Mouse (Mus musculus): ENCODE results near the gene Clns1a. TPM values are rescaled to one million over a fixed set of nuclear protein-coding genes. Genes with fewer than 3 reads are reported as not detected.
A peak's percentile ranks its signal among the peaks of the same experiment; 100 is the strongest.

Clns1a gene
- polyA plus RNA-seq, 1 experiment from 2014 or later: 123 TPM

DNA sequence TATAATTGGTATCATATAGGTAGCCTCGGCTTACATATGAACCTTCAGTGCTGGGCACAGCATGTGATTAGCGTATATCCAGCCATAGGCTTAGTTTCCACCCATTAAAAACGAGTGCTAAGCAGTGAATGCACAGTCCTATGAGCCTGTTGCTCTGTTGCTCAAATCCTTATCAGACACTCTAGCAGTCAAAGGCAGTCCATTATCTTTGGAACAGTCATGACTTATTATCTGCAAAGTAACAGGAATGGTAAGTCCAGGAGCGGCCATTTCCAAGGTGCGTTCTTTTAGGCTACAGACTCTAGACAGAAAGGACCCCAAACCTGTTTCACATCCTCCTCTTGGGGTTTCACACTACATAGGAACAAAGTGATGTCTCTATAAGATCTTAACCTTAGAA lies 37.2 kb downstream of the Clns1a start:
- H3K27me3 ChIP-seq (ENCODE audit: control insufficient read depth, insufficient read depth, low read length): no peaks in the 10 kb centered on the region
- H3K4me3 ChIP-seq (ENCODE audit: low read depth, low read length): no peak overlapping the region
- 67% methylated on average over 5 of the region's 5 CpGs for WGBS (ENCODE audit: insufficient replicate concordance)
- no peak overlapping the region for H3K9ac ChIP-seq (ENCODE audit: low read depth, low read length)
- H3K4me1 ChIP-seq (ENCODE audit: control insufficient read depth, insufficient read depth, low read length): peaks cover 9% of the 10 kb centered on the region; the same call in 1 of the 2 replicates
- no peak overlapping the region for H3K4me2 ChIP-seq
- no peak for ATAC-seq (replicated peaks; ENCODE audit: insufficient number of reproducible peaks, low FRiP score, low TSS enrichment)
- no peak overlapping the region for H3K27ac ChIP-seq (ENCODE audit: low read depth, low read length)
- no peaks in the 10 kb centered on the region for H3K9me3 ChIP-seq (replicated peaks; ENCODE audit: control insufficient read depth, low read length)
- no peaks in the 10 kb centered on the region for H3K36me3 ChIP-seq (ENCODE audit: control insufficient read depth, insufficient read depth, low read length)

DNA sequence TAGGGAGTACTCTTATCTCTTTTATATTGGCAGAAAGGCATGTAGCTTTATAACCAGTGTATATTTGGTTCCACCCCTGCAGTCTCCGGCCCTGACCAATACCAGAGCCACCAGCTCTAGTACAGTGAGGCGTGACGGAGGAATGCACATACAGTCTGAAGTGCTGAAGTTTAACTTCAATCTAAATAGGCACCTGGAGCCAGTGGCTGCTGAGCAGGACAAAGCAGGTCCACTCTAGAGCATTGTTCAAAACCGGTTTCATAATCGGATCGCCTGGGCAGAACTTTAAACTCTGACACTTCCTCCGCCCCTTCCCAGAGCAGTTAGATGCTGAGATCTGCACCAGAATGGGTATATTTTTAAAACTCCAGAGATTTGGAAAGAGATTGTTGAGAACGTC lies 38.6 kb downstream of the Clns1a start:
- Histone ChIP-seq H3K9ac (ENCODE audit: low read depth, low read length) (no peak overlapping the region), H3K27me3 (ENCODE audit: control insufficient read depth, insufficient read depth, low read length) (no peaks in the 10 kb centered on the region), H3K9me3 (replicated peaks; ENCODE audit: control insufficient read depth, low read length) (no peaks in the 10 kb centered on the region), H3K27ac (ENCODE audit: low read depth, low read length) (no peak overlapping the region), H3K36me3 (ENCODE audit: control insufficient read depth, insufficient read depth, low read length) (no peaks in the 10 kb centered on the region), H3K4me2 (no peak overlapping the region), H3K4me3 (ENCODE audit: low read depth, low read length) (no peak overlapping the region), H3K4me1 (ENCODE audit: control insufficient read depth, insufficient read depth, low read length) (peaks cover 9% of the 10 kb centered on the region; the same call in 1 of the 2 replicates)
- WGBS (ENCODE audit: insufficient replicate concordance): 82% methylated on average over 8 of the region's 8 CpGs
- ATAC-seq (replicated peaks; ENCODE audit: insufficient number of reproducible peaks, low FRiP score, low TSS enrichment): no peak

GRCm38 (mm10) chr7:97735886-97736420 lies 39.5 kb downstream of the Clns1a start:
- no peak for ATAC-seq (replicated peaks; ENCODE audit: insufficient number of reproducible peaks, low FRiP score, low TSS enrichment)

DNA sequence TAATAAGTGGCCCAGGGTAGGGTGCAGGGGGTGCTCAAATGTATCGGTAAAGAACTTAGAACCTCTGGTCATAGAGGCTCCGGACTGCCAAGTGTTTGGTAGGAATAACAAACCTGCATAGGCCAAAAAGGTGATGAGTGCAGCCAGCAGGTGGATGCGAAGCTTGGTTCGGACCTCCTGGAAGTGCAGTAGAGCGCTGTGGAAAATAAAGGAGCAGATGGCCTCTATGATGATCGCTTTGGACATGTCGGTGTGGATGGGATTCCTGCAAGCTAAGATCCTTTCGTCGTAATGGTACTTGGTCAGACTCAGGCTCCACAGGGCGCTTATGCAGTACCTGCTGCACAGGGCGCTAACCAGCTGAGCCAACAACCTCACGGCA lies 40.8 kb downstream of the Clns1a start:
- no peaks in the 10 kb centered on the region for H3K27me3 ChIP-seq (ENCODE audit: control insufficient read depth, insufficient read depth, low read length)
- WGBS (ENCODE audit: insufficient replicate concordance): 14% methylated on average over 12 of the region's 12 CpGs
- ATAC-seq (replicated peaks; ENCODE audit: insufficient number of reproducible peaks, low FRiP score, low TSS enrichment): 0 out of 2 replicates have a peak, but pooled peaks have one; percentile 5
- H3K4me1 ChIP-seq (ENCODE audit: control insufficient read depth, insufficient read depth, low read length): peaks cover 5% of the 10 kb centered on the region; the same call in 1 of the 2 replicates
- peak overlapping the region; percentile 76 for H3K9ac ChIP-seq (ENCODE audit: low read depth, low read length)
- H3K36me3 ChIP-seq (ENCODE audit: control insufficient read depth, insufficient read depth, low read length): no peaks in the 10 kb centered on the region
- peak overlapping the region; percentile 59 for H3K4me3 ChIP-seq (ENCODE audit: low read depth, low read length)
- no peaks in the 10 kb centered on the region for H3K9me3 ChIP-seq (replicated peaks; ENCODE audit: control insufficient read depth, low read length)
- no peak overlapping the region for H3K27ac ChIP-seq (ENCODE audit: low read depth, low read length)
- H3K4me2 ChIP-seq: peak overlapping the region; percentile 81

More at GRCm38 (mm10) chr7:97735886-97736420, 39.5 kb downstream of the Clns1a start:
- Histone ChIP-seq H3K27ac (ENCODE audit: low read depth, low read length) (no peak overlapping the region), H3K27me3 (ENCODE audit: control insufficient read depth, insufficient read depth, low read length) (no peaks in the 10 kb centered on the region), H3K4me3 (ENCODE audit: low read depth, low read length) (no peak overlapping the region), H3K9ac (ENCODE audit: low read depth, low read length) (no peak overlapping the region), H3K4me2 (no peak overlapping the region), H3K4me1 (ENCODE audit: control insufficient read depth, insufficient read depth, low read length) (peaks cover 5% of the 10 kb centered on the region; the same call in 1 of the 2 replicates), H3K9me3 (replicated peaks; ENCODE audit: control insufficient read depth, low read length) (no peaks in the 10 kb centered on the region), H3K36me3 (ENCODE audit: control insufficient read depth, insufficient read depth, low read length) (no peaks in the 10 kb centered on the region)
- 50% methylated on average over 4 of the region's 4 CpGs for WGBS (ENCODE audit: insufficient replicate concordance)

GRCm38 (mm10) chr7:97737638-97738456 lies 41.4 kb downstream of the Clns1a start, which contains the start of gene Aqp11:
Aqp11 (minus strand) TSS chr7:97738289.
- WGBS (ENCODE audit: insufficient replicate concordance): under 1% methylated on average over 41 of the region's 64 CpGs

GRCm38 (mm10) chr7:97740948-97741347 lies 44.5 kb downstream of the Clns1a start:
- H3K36me3 ChIP-seq (ENCODE audit: control insufficient read depth, insufficient read depth, low read length): no peaks in the 10 kb centered on the region
- no peak overlapping the region for H3K4me2 ChIP-seq
- no peaks in the 10 kb centered on the region for H3K27me3 ChIP-seq (ENCODE audit: control insufficient read depth, insufficient read depth, low read length)
- H3K4me1 ChIP-seq (ENCODE audit: control insufficient read depth, insufficient read depth, low read length): peaks cover 5% of the 10 kb centered on the region; the same call in 1 of the 2 replicates
- 77% methylated on average over 10 of the region's 10 CpGs for WGBS (ENCODE audit: insufficient replicate concordance)
- ATAC-seq (replicated peaks; ENCODE audit: insufficient number of reproducible peaks, low FRiP score, low TSS enrichment): no peak
- no peaks in the 10 kb centered on the region for H3K9me3 ChIP-seq (replicated peaks; ENCODE audit: control insufficient read depth, low read length)
- H3K4me3 ChIP-seq (ENCODE audit: low read depth, low read length): no peak overlapping the region
- no peak overlapping the region for H3K9ac ChIP-seq (ENCODE audit: low read depth, low read length)
- no peak overlapping the region for H3K27ac ChIP-seq (ENCODE audit: low read depth, low read length)

More at GRCm38 (mm10) chr7:97737638-97738456, 41.4 kb downstream of the Clns1a start, which contains the start of gene Aqp11:
- Histone ChIP-seq H3K9me3 (replicated peaks; ENCODE audit: control insufficient read depth, low read length) (no peaks in the 10 kb centered on the region), H3K27me3 (ENCODE audit: control insufficient read depth, insufficient read depth, low read length) (no peaks in the 10 kb centered on the region), H3K4me3 (ENCODE audit: low read depth, low read length) (peak within 1 kb of the TSS; percentile 59), H3K27ac (ENCODE audit: low read depth, low read length) (no peak within 1 kb of the TSS), H3K4me1 (ENCODE audit: control insufficient read depth, insufficient read depth, low read length) (peaks cover 5% of the 10 kb centered on the region; the same call in 1 of the 2 replicates), H3K4me2 (peak within 1 kb of the TSS; percentile 81), H3K9ac (ENCODE audit: low read depth, low read length) (peak within 1 kb of the TSS; percentile 76), H3K36me3 (ENCODE audit: control insufficient read depth, insufficient read depth, low read length) (no peaks in the 10 kb centered on the region)
- peak; percentile 98 for ATAC-seq (replicated peaks; ENCODE audit: insufficient number of reproducible peaks, low FRiP score, low TSS enrichment)

- H3K9me3 ChIP-seq (replicated peaks; ENCODE audit: control insufficient read depth, low read length): no peaks in the 10 kb centered on the region
- H3K4me1 ChIP-seq (ENCODE audit: control insufficient read depth, insufficient read depth, low read length): peaks cover 5% of the 10 kb centered on the region; the same call in 1 of the 2 replicates
- no peak for ATAC-seq (replicated peaks; ENCODE audit: insufficient number of reproducible peaks, low FRiP score, low TSS enrichment)
- no peak overlapping the region for H3K4me3 ChIP-seq (ENCODE audit: low read depth, low read length)
- no peak overlapping the region for H3K27ac ChIP-seq (ENCODE audit: low read depth, low read length)
- no peaks in the 10 kb centered on the region for H3K27me3 ChIP-seq (ENCODE audit: control insufficient read depth, insufficient read depth, low read length)
- H3K4me2 ChIP-seq: no peak overlapping the region
- WGBS (ENCODE audit: insufficient replicate concordance): 32% methylated on average over 1 of the region's 1 CpGs
- H3K9ac ChIP-seq (ENCODE audit: low read depth, low read length): no peak overlapping the region
- no peaks in the 10 kb centered on the region for H3K36me3 ChIP-seq (ENCODE audit: control insufficient read depth, insufficient read depth, low read length)
Measured at GRCm38 (mm10) chr7:97741756-97742291, 45.4 kb downstream of the Clns1a start.

- Histone ChIP-seq H3K36me3 (ENCODE audit: control insufficient read depth, insufficient read depth, low read length) (no peaks in the 10 kb centered on the region), H3K27ac (ENCODE audit: low read depth, low read length) (no peak overlapping the region), H3K9ac (ENCODE audit: low read depth, low read length) (no peak overlapping the region), H3K9me3 (replicated peaks; ENCODE audit: control insufficient read depth, low read length) (no peaks in the 10 kb centered on the region), H3K27me3 (ENCODE audit: control insufficient read depth, insufficient read depth, low read length) (no peaks in the 10 kb centered on the region), H3K4me3 (ENCODE audit: low read depth, low read length) (no peak overlapping the region), H3K4me2 (no peak overlapping the region), H3K4me1 (ENCODE audit: control insufficient read depth, insufficient read depth, low read length) (no peaks in the 10 kb centered on the region)
- ATAC-seq (replicated peaks; ENCODE audit: insufficient number of reproducible peaks, low FRiP score, low TSS enrichment): no peak
- 18% methylated on average over 3 of the region's 3 CpGs for WGBS (ENCODE audit: insufficient replicate concordance)
Measured at GRCm38 (mm10) chr7:97745299-97745698, 48.9 kb downstream of the Clns1a start.

Measured in heart, embryonic 11.5 days (tissue).